Mouse (Mus musculus) embryonic fibroblast, embryonic 13.5 days (primary cell): Measurements from ENCODE around the gene Fkbp1a.

Source experiments
- CTCF ChIP-seq: IDR thresholded peaks from 2 replicates; pipeline ENCODE4 v1.5.1; 2011; ENCODE audit warnings: mild to moderate bottlenecking, control low read depth, low read length, moderate library complexity, borderline replicate concordance; ENCODE audit not compliant: insufficient read depth
- POLR2A ChIP-seq: IDR thresholded peaks from 2 replicates; pipeline ENCODE4 v1.6.1; 2011; ENCODE audit warnings: low read depth, mild to moderate bottlenecking, control low read depth, low read length, moderate library complexity

- TF ChIP-seq POLR2A, result no peak
- no peak for TF ChIP-seq CTCF
Measured at GRCm38 (mm10) chr2:151529169-151529568, 13.1 kb upstream of the Fkbp1a start.
